Mouse (Mus musculus): Measurements from ENCODE around the gene Ifna7. TPM values are rescaled to one million over a fixed set of nuclear protein-coding genes. Genes with fewer than 3 reads are reported as not detected.
"Not testable (repeated sequence)": the region's sequence is repeated elsewhere in the genome, so short reads cannot be mapped to it uniquely, and the experiment has no call there.

The Ifna7 gene
- total RNA-seq (2014; rRNA removed) (not detected in 2 replicates), polyA plus RNA-seq (2015; fragmentation: Nextera tagmentation; extraction: Ambion mirVana) (not detected in 2 replicates)

DNA sequence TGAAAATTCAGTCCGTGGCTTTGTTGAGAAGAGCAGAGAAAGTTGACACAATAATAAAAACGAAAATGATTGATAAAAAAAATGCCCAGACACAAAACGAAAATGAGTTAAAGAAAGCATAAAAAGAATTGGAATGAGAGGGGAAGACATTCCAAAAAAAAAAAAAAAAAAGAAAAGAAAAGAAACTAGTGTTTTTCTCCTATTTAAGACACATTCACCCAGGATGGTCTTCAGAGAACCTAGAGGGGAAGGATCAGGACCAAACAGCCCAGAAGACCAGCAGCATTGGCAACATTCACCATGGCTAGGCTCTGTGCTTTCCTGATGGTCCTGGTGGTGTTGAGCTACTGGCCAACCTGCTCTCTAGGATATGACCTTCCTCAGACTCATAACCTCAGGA lies at the start of gene Ifna7:
Ifna7 (plus strand) TSS at position 301 of the 400 bp plus-strand sequence.
- Histone ChIP-seq H3K36me3 (ENCODE audit: insufficient read depth, low read length) (no peaks in the 10 kb centered on the region), H3K9me3 (ENCODE audit: low read length) (no peaks in the 10 kb centered on the region), H3K9ac (replicated peaks; ENCODE audit: low read length, poor library complexity, severe bottlenecking) (no peak within 1 kb of the TSS), H3K27me3 (ENCODE audit: insufficient read depth, low read length) (no peaks in the 10 kb centered on the region), H3K4me1 (ENCODE audit: insufficient read depth, low read length) (no peaks in the 10 kb centered on the region), H3K4me2 (ENCODE audit: low read depth, low read length, poor library complexity, severe bottlenecking) (no peak within 1 kb of the TSS), H3K4me3 (ENCODE audit: low read depth, low read length) (no peak within 1 kb of the TSS), H3K27ac (ENCODE audit: low read depth, low read length) (no peak within 1 kb of the TSS)
- 66% methylated on average over 3 of the region's 3 CpGs for WGBS
- ATAC-seq (ENCODE audit: low FRiP score): no peak
- DNase-seq (ENCODE audit: low spot score): no peak
- TF ChIP-seq CTCF (IDR thresholded peaks at IDR 0.05): no peak

DNA sequence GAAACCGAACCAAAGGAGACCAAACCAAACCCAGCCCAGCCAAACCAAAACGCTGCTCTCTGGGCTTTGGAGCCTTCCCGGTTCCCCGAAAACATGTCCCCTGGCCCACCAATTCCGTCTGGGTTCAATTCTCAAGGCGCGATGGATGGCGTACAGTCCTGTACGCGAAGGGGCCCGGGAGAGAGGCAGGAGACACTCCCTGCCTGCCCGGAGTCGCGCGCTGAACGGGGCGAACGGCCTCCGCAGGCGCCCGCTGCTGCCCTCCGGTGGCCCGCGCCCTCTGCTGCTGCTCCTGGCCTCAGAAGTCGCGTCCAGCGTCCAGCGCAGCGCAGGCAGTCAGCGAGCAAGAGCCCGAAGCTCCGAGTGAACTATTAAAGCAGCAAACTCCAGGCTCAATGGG lies 42.5 kb upstream of the Ifna7 start, which contains the start of gene Gm13290:
Gm13290 (plus strand) TSS at position 301 of the 400 bp plus-strand sequence.
- not testable (repeated sequence) for H3K4me2 ChIP-seq (ENCODE audit: low read depth, low read length, poor library complexity, severe bottlenecking); H3K9ac ChIP-seq (replicated peaks; ENCODE audit: low read length, poor library complexity, severe bottlenecking); H3K27me3 ChIP-seq (ENCODE audit: insufficient read depth, low read length); H3K4me3 ChIP-seq (ENCODE audit: low read depth, low read length); ATAC-seq (ENCODE audit: low FRiP score); H3K36me3 ChIP-seq (ENCODE audit: insufficient read depth, low read length); H3K27ac ChIP-seq (ENCODE audit: low read depth, low read length); H3K4me1 ChIP-seq (ENCODE audit: insufficient read depth, low read length); H3K9me3 ChIP-seq (ENCODE audit: low read length); DNase-seq (ENCODE audit: low spot score)
- no CpG with 5 or more reads among the region's 32 CpGs for WGBS

- DNase-seq (ENCODE audit: low spot score); H3K4me2 ChIP-seq (ENCODE audit: low read depth, low read length, poor library complexity, severe bottlenecking); H3K27me3 ChIP-seq (ENCODE audit: insufficient read depth, low read length); H3K4me3 ChIP-seq (ENCODE audit: low read depth, low read length); H3K27ac ChIP-seq (ENCODE audit: low read depth, low read length); ATAC-seq (ENCODE audit: low FRiP score); H3K9ac ChIP-seq (replicated peaks; ENCODE audit: low read length, poor library complexity, severe bottlenecking); H3K9me3 ChIP-seq (ENCODE audit: low read length); H3K4me1 ChIP-seq (ENCODE audit: insufficient read depth, low read length); H3K36me3 ChIP-seq (ENCODE audit: insufficient read depth, low read length): not testable (repeated sequence)
- no CpG with 5 or more reads among the region's 29 CpGs for WGBS
Measured at GRCm38 (mm10) chr4:88776622-88777021, 39.4 kb upstream of the Ifna7 start, which contains the start of gene Gm13289. Gene Gm13289 (plus strand): TSS chr4:88776922.

- H3K4me2 ChIP-seq (ENCODE audit: low read depth, low read length, poor library complexity, severe bottlenecking); H3K4me1 ChIP-seq (ENCODE audit: insufficient read depth, low read length); H3K4me3 ChIP-seq (ENCODE audit: low read depth, low read length); DNase-seq (ENCODE audit: low spot score); H3K27me3 ChIP-seq (ENCODE audit: insufficient read depth, low read length); H3K9me3 ChIP-seq (ENCODE audit: low read length); H3K27ac ChIP-seq (ENCODE audit: low read depth, low read length); ATAC-seq (ENCODE audit: low FRiP score); H3K36me3 ChIP-seq (ENCODE audit: insufficient read depth, low read length); H3K9ac ChIP-seq (replicated peaks; ENCODE audit: low read length, poor library complexity, severe bottlenecking): not testable (repeated sequence)
- no CpG with 5 or more reads among the region's 29 CpGs for WGBS
Measured at GRCm38 (mm10) chr4:88779550-88779949, 36.5 kb upstream of the Ifna7 start, which contains the start of gene Gm13272. Gene Gm13272 (plus strand): TSS chr4:88779850.

GRCm38 (mm10) chr4:88780320-88780719 lies 35.7 kb upstream of the Ifna7 start:
- 51% methylated on average over 13 of the region's 18 CpGs for WGBS
- not testable (repeated sequence) for H3K36me3 ChIP-seq (ENCODE audit: insufficient read depth, low read length); H3K27ac ChIP-seq (ENCODE audit: low read depth, low read length); H3K4me1 ChIP-seq (ENCODE audit: insufficient read depth, low read length); H3K27me3 ChIP-seq (ENCODE audit: insufficient read depth, low read length); H3K9me3 ChIP-seq (ENCODE audit: low read length); H3K4me2 ChIP-seq (ENCODE audit: low read depth, low read length, poor library complexity, severe bottlenecking); H3K9ac ChIP-seq (replicated peaks; ENCODE audit: low read length, poor library complexity, severe bottlenecking); H3K4me3 ChIP-seq (ENCODE audit: low read depth, low read length); ATAC-seq (ENCODE audit: low FRiP score); DNase-seq (ENCODE audit: low spot score)

DNA sequence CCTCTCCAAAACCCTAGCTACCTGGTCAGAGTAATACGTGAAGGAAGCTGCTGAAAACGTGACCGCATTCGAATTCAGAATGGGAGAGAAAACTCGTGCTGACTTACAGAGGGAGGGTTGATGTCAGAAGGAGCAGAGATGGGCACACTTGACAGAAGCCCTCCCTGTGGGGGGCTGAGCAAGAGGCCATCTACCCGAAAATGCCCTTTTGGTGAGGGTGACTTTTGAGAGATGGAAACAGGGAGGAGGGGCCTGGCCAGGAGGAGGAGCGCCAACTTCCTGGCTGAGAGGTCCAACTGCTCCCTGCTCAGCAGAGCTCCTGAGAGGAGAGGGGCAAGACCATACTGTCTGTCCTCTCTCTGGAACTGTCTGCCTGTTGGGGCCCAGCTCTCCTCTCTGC lies 34.2 kb upstream of the Ifna7 start, which contains the start of gene Ifnz:
Ifnz (plus strand) TSS at position 301 of the 400 bp plus-strand sequence.
- H3K4me2 ChIP-seq (ENCODE audit: low read depth, low read length, poor library complexity, severe bottlenecking); H3K9ac ChIP-seq (replicated peaks; ENCODE audit: low read length, poor library complexity, severe bottlenecking); H3K4me3 ChIP-seq (ENCODE audit: low read depth, low read length); DNase-seq (ENCODE audit: low spot score); H3K27me3 ChIP-seq (ENCODE audit: insufficient read depth, low read length); H3K4me1 ChIP-seq (ENCODE audit: insufficient read depth, low read length); ATAC-seq (ENCODE audit: low FRiP score); H3K27ac ChIP-seq (ENCODE audit: low read depth, low read length); H3K9me3 ChIP-seq (ENCODE audit: low read length); H3K36me3 ChIP-seq (ENCODE audit: insufficient read depth, low read length): not testable (repeated sequence)
- WGBS: 10% methylated on average over 3 of the region's 7 CpGs

All from midbrain, postnatal 0 days (tissue).